Mouse (Mus musculus): ENCODE data around the gene Ttc17. TPM values are rescaled to one million over a fixed set of nuclear protein-coding genes. Genes with fewer than 3 reads are reported as not detected.

Gene Ttc17
- total RNA-seq, 2 experiments from 2014 or later: 34.6 to 36.5 TPM

DNA sequence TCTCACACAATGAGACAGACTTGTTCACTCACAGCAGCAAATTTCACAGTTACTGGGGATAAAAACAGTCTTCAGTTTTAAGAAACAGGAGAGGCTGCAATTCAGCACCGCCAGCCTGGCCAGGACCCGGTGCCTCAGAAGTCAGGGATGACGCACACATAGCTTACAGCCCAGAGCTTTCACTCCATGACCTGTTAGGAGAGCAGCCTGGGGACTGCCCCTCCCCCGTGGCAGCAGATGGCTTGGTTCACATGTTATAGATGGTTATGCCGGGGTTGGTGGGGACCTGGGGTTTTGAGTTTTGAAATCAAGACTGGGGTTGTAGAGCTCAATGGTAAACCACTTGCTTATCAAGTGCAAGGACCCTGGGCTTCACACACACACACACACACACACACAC lies 104.1 kb downstream of the Ttc17 start:
- DNase-seq (ENCODE audit: low spot score in 2 of 2): no peak

DNA sequence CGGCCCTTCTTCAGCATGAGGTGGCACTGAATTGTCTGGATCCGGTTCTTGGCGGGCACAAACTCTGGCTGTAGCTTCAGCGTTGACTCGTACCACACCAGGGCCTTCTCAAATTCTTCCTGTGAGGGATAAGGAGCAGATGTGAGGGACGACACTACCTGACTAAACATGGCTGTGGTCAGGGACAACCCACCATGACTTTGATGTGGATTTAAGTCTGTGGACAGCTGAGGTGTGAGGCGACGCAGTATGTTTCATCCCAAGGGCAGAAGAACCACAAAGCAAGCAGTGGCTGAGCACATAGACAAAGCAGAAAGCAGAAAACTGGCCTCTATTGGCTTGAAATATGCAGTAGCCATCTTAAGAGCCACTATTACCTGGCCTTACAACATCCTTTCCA lies 104.7 kb downstream of the Ttc17 start:
- DNase-seq (ENCODE audit: low spot score in 2 of 2): no peak

DNA sequence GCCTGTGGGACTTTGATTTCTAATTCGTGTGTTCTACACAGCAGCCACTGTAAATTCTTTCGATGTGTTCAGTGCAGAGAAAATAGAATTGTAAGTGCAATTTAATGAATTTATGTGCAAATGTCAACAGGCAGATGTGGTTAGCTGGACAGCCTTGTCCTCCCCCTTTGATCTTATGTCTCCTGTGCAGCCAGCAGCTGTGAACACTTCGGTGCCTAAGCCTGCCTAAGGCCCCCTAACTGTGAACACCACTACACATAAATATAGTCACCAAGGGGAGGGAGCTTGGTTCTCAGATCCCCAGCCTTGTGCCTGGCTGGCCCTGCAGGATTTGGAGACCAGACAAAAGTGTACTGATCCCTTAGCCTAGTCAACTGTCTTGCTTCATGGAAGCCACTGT lies 109.0 kb downstream of the Ttc17 start:
- DNase-seq (ENCODE audit: low spot score in 2 of 2): no peak

GRCm38 (mm10) chr2:94290483-94290882 lies 116.0 kb downstream of the Ttc17 start:
- peak; percentile 80 to 81 for DNase-seq (ENCODE audit: low spot score in 2 of 2)

DNA sequence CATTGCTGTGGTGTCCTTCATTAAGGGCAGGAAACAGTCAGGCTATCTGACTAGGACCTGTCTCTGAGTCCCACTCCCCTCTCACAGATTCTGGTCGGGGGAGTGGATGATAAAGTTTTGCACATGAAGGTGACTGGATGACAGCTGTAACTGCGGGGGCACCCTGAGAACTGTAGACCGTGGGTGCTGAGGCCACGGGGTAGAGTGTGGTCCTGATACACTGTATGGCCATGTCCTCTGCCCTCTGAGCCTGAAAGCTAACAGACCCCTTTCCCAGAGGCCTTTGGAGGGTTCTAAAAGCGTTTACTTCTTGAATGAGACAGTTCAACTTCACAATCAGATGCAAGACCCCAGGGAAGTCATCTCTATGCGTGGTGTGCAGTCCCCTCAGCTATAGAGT lies 116.8 kb downstream of the Ttc17 start:
- no peak for DNase-seq (ENCODE audit: low spot score in 2 of 2)

DNA sequence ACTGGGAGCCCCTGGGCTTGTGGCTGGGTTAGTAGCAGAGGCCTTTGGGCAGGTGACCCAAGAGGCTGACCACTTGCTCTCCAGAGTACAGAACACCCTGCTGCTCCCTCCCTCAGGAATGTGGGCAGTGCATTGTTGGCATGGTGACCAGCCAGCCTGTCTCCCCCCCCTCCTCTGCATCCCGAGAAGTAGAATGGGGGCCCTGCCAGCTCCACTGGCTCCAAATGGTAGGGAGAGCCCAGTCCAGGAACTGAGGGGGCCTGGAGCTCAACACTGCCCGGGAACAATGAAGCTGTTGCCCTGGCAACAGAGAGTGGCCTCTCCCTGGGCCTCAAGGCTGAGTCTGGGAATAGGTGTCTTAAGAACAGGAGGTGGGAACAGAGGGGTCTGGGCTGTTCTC lies 117.3 kb downstream of the Ttc17 start:
- DNase-seq (ENCODE audit: low spot score in 2 of 2): peak in 1 of 2 experiments; percentile 62

DNA sequence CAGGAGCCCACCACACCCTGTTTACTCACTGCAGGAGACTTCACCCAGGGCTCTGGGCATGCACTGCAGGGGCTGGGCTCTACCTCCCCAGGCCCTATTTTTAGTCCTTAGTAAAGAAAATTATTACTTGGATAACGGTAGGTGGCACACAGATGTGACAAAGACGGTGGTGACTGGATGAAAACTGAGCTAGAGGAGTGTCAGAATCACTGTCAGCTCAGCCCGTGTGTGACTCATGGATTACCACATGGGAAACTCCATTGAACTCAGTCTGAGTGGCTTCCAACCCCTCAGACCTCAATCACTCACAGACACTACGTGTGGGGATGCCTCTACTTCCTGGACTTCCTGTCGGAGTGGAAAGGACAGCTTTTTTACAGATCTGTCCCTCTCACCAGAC lies 118.4 kb downstream of the Ttc17 start:
- DNase-seq (ENCODE audit: low spot score in 2 of 2): no peak

DNA sequence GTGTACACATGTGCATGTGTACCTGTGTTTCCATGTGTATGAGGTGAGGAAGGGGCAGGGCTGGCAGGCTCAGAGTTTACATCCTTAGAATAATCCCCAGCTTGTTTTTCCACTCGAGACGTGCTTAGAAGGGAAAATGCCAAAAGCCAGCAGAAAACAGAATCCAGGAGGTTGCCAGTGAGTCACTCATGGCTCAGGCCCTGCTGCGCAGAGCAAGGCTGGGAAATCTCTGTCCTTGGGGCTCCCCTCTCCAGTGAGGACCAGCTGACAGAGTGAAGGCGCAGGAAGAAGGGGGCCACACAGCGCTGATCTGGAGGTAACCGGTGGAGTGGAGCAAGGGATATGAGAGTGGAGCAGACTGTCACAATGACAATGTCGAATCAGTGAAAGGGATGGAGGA lies 119.1 kb downstream of the Ttc17 start:
- no peak for DNase-seq (ENCODE audit: low spot score in 2 of 2)

DNA sequence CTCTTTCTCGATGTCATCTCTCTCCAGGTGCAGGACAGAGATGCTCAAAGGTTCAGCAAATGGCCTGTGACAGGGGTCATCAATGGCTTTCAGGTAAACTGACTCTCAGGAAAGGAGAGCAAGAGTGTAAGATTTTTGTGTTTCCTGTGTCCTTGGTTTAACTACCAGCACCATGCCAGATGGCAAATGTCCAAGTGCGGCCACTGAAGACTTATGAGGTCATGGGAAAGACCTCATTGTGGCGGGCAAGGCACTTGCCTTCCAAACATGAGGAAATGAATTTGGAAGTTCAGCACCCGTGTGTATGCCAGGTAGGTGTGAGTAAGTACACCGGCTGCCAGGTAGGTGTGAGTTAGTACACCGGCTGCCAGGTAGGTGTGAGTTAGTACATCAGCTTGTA lies 123.0 kb downstream of the Ttc17 start:
- no peak for DNase-seq (ENCODE audit: low spot score in 2 of 2)

- no peak for DNase-seq (ENCODE audit: low spot score in 2 of 2)
Observed at GRCm38 (mm10) chr2:94279596-94279995, 126.9 kb downstream of the Ttc17 start.

DNA sequence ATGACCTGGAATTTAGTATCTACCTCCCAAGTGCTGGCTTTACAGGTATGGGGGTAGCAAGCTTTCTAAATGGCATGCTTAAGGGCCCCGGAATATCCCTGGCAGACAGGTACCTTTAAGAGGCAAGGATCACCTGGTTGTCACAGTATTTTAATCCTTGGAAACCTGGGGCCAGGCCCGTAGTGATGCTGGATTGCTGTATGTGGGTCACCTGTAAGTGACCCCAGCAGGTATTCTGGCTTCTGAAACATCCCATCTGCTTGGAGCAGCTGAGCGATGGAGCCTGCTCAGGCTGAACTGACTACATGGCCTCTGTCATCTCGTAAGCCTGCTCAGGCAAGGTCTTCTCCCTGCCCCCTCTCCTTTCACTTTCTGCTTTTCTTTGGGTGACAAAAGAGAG lies 130.4 kb downstream of the Ttc17 start:
- DNase-seq (ENCODE audit: low spot score in 2 of 2): no peak

- no peak for DNase-seq (ENCODE audit: low spot score in 2 of 2)
Observed at GRCm38 (mm10) chr2:94275658-94276057, 130.8 kb downstream of the Ttc17 start.

DNA sequence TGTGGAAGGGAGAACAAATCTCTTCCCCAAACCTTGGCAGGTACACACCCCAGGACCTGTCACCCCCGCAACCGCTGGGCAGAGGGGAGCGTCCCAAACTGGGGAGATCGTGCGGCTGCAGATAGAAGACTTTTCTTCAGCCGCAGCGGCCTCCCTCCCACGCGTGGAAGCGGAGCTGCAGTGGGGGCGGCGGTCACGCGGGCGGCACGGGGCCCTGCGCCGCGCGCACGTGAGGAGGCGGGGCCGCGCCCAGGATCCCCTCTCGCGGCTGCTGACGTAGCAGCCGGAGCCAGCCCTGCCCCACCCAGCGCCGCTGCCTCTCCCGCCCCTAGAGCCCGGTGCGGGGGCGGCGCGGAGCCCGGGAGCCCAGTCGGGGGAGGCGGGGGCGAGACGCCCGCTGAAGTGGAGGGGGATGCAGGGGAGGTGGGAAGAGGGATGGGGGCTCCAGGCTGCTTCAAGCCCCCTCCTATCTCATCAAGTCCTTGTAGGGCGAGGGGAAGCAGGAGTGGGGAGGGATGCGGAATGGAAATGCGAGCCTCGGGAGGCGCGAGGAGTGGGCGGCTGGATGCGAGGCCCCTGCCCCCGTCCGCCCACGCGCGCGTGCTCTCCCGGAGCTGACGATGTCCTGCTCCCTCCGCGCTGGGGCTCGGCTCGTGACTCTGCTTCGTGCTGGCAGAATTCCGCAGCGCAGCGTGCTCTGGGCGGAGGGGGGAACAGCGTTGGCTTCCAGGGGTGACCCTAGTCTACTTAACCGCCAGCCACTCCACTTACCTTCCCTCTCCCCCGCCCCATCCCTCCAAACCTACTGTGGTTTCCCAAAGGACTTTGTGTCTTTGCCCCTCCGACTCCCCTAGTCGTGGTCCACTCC lies 133.1 kb downstream of the Ttc17 start:
- DNase-seq (ENCODE audit: low spot score in 2 of 2): peak; percentile 86

- no peak for DNase-seq (ENCODE audit: low spot score in 2 of 2)
Observed at GRCm38 (mm10) chr2:94271176-94271575, 135.3 kb downstream of the Ttc17 start.

DNA sequence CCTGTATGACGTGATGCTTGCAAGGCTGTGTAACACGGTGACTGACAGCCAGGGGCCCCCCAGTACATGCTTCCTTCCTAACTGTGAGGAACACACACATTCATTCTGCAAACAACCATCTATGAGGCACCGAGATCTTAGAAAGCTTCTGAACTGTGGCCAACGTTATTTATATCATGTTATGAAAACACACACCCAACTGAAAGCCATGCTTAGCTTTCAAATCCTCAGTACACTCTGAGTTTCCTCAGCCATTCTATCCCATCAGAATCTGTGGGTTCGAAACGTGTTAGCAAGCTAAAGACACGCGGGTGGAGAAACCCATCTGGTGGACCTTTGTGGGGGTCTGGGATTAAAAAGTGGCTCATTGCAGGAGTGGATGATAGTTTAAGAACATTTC lies 137.7 kb downstream of the Ttc17 start:
- no peak for DNase-seq (ENCODE audit: low spot score in 2 of 2)

- no peak for DNase-seq (ENCODE audit: low spot score in 2 of 2)
Observed at GRCm38 (mm10) chr2:94267213-94267850, 139.2 kb downstream of the Ttc17 start.

GRCm38 (mm10) chr2:94266381-94267160 lies 139.9 kb downstream of the Ttc17 start:
- DNase-seq (ENCODE audit: low spot score in 2 of 2): no peak

DNA sequence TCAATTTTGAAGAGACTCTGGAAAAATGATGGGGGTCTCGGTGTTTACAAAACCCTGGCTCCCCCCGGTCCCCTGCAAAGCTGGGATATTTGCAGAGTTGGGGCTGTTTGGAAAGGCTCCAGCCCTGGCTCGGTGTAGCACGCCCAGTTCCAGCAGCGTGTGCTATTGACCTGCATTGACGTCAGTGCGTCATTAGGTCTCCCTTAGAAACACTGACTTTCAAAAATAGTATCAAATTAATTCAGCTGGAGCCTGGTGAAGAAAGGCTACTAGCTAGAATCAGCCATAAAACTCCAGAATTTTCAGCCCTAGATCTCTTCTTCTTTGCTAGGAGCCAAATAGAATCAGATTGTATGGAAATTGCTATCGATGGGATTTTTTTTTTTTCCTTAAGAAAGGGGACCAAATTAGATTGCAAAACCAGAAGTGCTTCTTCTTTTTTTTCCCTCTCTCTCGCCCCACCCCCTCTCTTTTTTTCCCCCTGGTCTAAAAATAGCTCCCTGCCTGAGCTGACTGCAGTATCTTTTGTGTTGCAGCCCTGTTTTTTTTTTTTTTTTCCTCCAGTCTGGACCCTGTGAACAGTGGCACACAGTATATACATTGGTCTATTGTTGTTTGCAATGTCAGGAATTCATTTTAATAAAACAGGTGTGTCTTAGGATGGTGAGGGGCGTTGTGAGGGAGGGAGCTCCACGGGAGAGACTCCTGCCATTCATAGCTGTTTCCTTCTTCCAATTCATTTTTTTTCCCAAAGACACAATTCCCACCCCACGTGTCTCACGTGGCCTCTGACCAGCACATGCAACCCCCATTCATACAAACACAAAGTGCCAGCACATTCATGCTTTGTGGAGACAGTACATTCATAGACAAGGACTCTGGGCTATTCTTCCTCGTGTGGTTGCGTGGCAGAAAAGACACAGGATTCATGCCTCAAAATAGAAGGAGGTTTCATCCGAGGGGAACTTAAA lies 141.0 kb downstream of the Ttc17 start:
- DNase-seq (ENCODE audit: low spot score in 2 of 2): peak; percentile 70 to 84

GRCm38 (mm10) chr2:94264631-94265098 lies 141.8 kb downstream of the Ttc17 start:
- no peak for DNase-seq (ENCODE audit: low spot score in 2 of 2)

DNA sequence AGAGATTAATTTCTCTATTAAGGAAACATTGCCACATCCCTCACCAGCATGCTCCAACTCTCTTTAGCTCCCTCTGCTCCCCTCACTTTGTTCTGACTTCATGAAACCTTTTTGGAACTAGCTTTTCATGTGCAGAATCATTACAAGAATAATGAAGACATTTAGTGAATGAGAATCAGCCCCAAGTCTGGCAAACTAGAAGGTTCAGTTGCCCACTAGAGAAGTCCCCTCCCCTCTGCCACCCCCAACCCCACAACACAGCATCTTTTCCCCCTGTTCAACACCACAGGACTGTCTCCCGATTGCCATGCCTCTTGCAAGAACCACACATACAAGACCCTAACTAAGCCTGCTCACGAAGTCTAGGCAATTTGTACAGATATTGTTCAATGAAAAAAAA lies 142.5 kb downstream of the Ttc17 start:
- no peak for DNase-seq (ENCODE audit: low spot score in 2 of 2)

GRCm38 (mm10) chr2:94263530-94263937 lies 143.0 kb downstream of the Ttc17 start:
- DNase-seq (ENCODE audit: low spot score in 2 of 2): no peak

Measured in layer of hippocampus, postnatal 14 days (tissue).